Mouse (Mus musculus) midbrain, embryonic 12.5 days (tissue): ENCODE results near the gene Hmbs. TPM values are rescaled to one million over a fixed set of nuclear protein-coding genes. Genes with fewer than 3 reads are reported as not detected.
A peak's percentile ranks its signal among the peaks of the same experiment; 100 is the strongest.
"Not testable (repeated sequence)": the region's sequence is repeated elsewhere in the genome, so short reads cannot be mapped to it uniquely, and the experiment has no call there.

ENCODE experiments used
- ATAC-seq: fragments of 200-750 bp; cut with Nextera tagmentation; 2 replicates; pipeline ENCODE4 v1.8.0; 2017; ENCODE audit warnings: low read depth, moderate TSS enrichment, moderate library complexity; ENCODE audit not compliant: low FRiP score
- H3K27ac ChIP-seq: fragments of 300-500 bp; sonication (generic); replicated peaks from 2 replicates; pipeline ENCODE4 v1.5.1; 2016; ENCODE audit warnings: mild to moderate bottlenecking
- H3K27me3 ChIP-seq: fragments of 300-500 bp; sonication (generic); 2 replicates; pipeline ENCODE4 v1.6.1; 2016; ENCODE audit warnings: mild to moderate bottlenecking
- H3K36me3 ChIP-seq: fragments of 300-500 bp; sonication (generic); 2 replicates; pipeline ENCODE4 v1.6.1; 2016
- H3K4me1 ChIP-seq: fragments of 300-500 bp; sonication (generic); 2 replicates; pipeline ENCODE4 v1.6.1; 2016
- H3K4me2 ChIP-seq: fragments of 300-500 bp; sonication (generic); replicated peaks from 2 replicates; pipeline ENCODE4 v1.6.1; 2016; ENCODE audit warnings: mild to moderate bottlenecking, moderate library complexity
- H3K4me3 ChIP-seq: fragments of 300-500 bp; sonication (generic); 2 replicates; pipeline ENCODE4 v1.5.1; 2016; ENCODE audit warnings: mild to moderate bottlenecking
- H3K9ac ChIP-seq: fragments of 300-500 bp; sonication (generic); replicated peaks from 2 replicates; pipeline ENCODE4 v1.6.1; 2016; ENCODE audit warnings: mild to moderate bottlenecking, moderate library complexity
- H3K9me3 ChIP-seq: fragments of 300-500 bp; sonication (generic); 2 replicates; pipeline ENCODE4 v1.6.1; 2016; ENCODE audit warnings: mild to moderate bottlenecking
- WGBS: fragments of 180-500 bp; shearing (Covaris S2); methylation state at CpG from one replicate; pipeline ENCODE4 v1.1.7; 2016; 5-methylcytosine and 5-hydroxymethylcytosine counted together
- polyA plus RNA-seq: library from polyadenylated mRNA; unstranded; fragments of >200 nt; fragmentation: Nextera tagmentation; extraction: Ambion mirVana; gene quantifications from 2 replicates; pipeline ENCODE4 v1.2.1, GENCODE M21; 2016

The Hmbs gene
- polyA plus RNA-seq, 1 experiment from 2014 or later: 109 TPM

GRCm38 (mm10) chr9:44361931-44362330 lies 17.9 kb upstream of the Hmbs start:
- peak overlapping the region; percentile 61 for H3K27ac ChIP-seq
- 0 out of 2 replicates have a peak, but pooled peaks have one; percentile 30 for ATAC-seq
- not testable (repeated sequence) for H3K4me1 ChIP-seq, H3K9me3 ChIP-seq, H3K9ac ChIP-seq, H3K27me3 ChIP-seq
- H3K4me2 ChIP-seq: peak overlapping the region; percentile 93
- peak overlapping the region; percentile 96 for H3K4me3 ChIP-seq
- 47% methylated on average over 4 of the region's 4 CpGs for WGBS
- H3K36me3 ChIP-seq: peaks cover 23% of the 10 kb centered on the region

GRCm38 (mm10) chr9:44361190-44361917 lies 17.3 kb upstream of the Hmbs start, which contains the start of gene Vps11:
TSS of gene Vps11 (minus strand) at chr9:44361670.
- no peaks in the 10 kb centered on the region for H3K27me3 ChIP-seq
- H3K9me3 ChIP-seq: no peaks in the 10 kb centered on the region
- H3K9ac ChIP-seq: peak within 1 kb of the TSS; percentile 84
- peak; percentile 90 for ATAC-seq
- peak within 1 kb of the TSS; percentile 93 for H3K4me2 ChIP-seq
- H3K27ac ChIP-seq: peak within 1 kb of the TSS; percentile 66
- peaks cover 8% of the 10 kb centered on the region for H3K4me1 ChIP-seq
- H3K36me3 ChIP-seq: peaks cover 28% of the 10 kb centered on the region
- WGBS: under 1% methylated on average over 44 of the region's 44 CpGs
- peak within 1 kb of the TSS; percentile 96 for H3K4me3 ChIP-seq

GRCm38 (mm10) chr9:44357207-44357606 lies 13.2 kb upstream of the Hmbs start:
- no peaks in the 10 kb centered on the region for H3K9me3 ChIP-seq
- no peak overlapping the region for H3K4me2 ChIP-seq
- H3K4me1 ChIP-seq: peaks cover 8% of the 10 kb centered on the region
- 82% methylated on average over 4 of the region's 4 CpGs for WGBS
- no peak overlapping the region for H3K9ac ChIP-seq
- ATAC-seq: no peak
- H3K27me3 ChIP-seq: no peaks in the 10 kb centered on the region
- peaks cover 70% of the 10 kb centered on the region for H3K36me3 ChIP-seq
- H3K27ac ChIP-seq: no peak overlapping the region
- no peak overlapping the region for H3K4me3 ChIP-seq

GRCm38 (mm10) chr9:44353142-44353541 lies 9.1 kb upstream of the Hmbs start:
- H3K9me3 ChIP-seq: no peaks in the 10 kb centered on the region
- H3K36me3 ChIP-seq: peaks cover 90% of the 10 kb centered on the region
- H3K27ac ChIP-seq: no peak overlapping the region
- no peaks in the 10 kb centered on the region for H3K4me1 ChIP-seq
- H3K9ac ChIP-seq: no peak overlapping the region
- H3K4me2 ChIP-seq: no peak overlapping the region
- WGBS: 95% methylated on average over 6 of the region's 6 CpGs
- no peaks in the 10 kb centered on the region for H3K27me3 ChIP-seq
- ATAC-seq: no peak
- no peak overlapping the region for H3K4me3 ChIP-seq

GRCm38 (mm10) chr9:44352337-44352736 lies 8.3 kb upstream of the Hmbs start:
- Histone ChIP-seq H3K9ac (no peak overlapping the region), H3K9me3 (no peaks in the 10 kb centered on the region), H3K4me3 (no peak overlapping the region), H3K27me3 (no peaks in the 10 kb centered on the region), H3K4me2 (no peak overlapping the region), H3K36me3 (peaks cover 93% of the 10 kb centered on the region), H3K4me1 (no peaks in the 10 kb centered on the region), H3K27ac (no peak overlapping the region)
- WGBS: 95% methylated on average over 10 of the region's 10 CpGs
- no peak for ATAC-seq

- Histone ChIP-seq H3K4me2 (no peak overlapping the region), H3K4me3 (no peak overlapping the region), H3K36me3 (peaks cover 91% of the 10 kb centered on the region), H3K27me3 (no peaks in the 10 kb centered on the region), H3K9me3 (no peaks in the 10 kb centered on the region), H3K27ac (no peak overlapping the region), H3K4me1 (no peaks in the 10 kb centered on the region), H3K9ac (no peak overlapping the region)
- ATAC-seq: no peak
- 94% methylated on average over 4 of the region's 4 CpGs for WGBS
Observed at GRCm38 (mm10) chr9:44351396-44351795, 7.4 kb upstream of the Hmbs start.

- Histone ChIP-seq H3K4me3 (no peak overlapping the region), H3K27me3 (no peaks in the 10 kb centered on the region), H3K9ac (no peak overlapping the region), H3K36me3 (peaks cover 63% of the 10 kb centered on the region), H3K27ac (no peak overlapping the region), H3K4me2 (no peak overlapping the region), H3K9me3 (no peaks in the 10 kb centered on the region), H3K4me1 (peaks cover 7% of the 10 kb centered on the region)
- WGBS: 94% methylated on average over 4 of the region's 4 CpGs
- no peak for ATAC-seq
Observed at GRCm38 (mm10) chr9:44348546-44348945, 4.5 kb upstream of the Hmbs start.

- H3K36me3 ChIP-seq: peaks cover 54% of the 10 kb centered on the region
- H3K27ac ChIP-seq: no peak overlapping the region
- H3K4me2 ChIP-seq: no peak overlapping the region
- ATAC-seq: no peak
- H3K9me3 ChIP-seq: no peaks in the 10 kb centered on the region
- H3K27me3 ChIP-seq: no peaks in the 10 kb centered on the region
- H3K4me3 ChIP-seq: no peak overlapping the region
- WGBS: 90% methylated on average over 4 of the region's 4 CpGs
- H3K9ac ChIP-seq: no peak overlapping the region
- peaks cover 16% of the 10 kb centered on the region for H3K4me1 ChIP-seq
Observed at GRCm38 (mm10) chr9:44347621-44348020, 3.6 kb upstream of the Hmbs start.

- Histone ChIP-seq H3K36me3 (peaks cover 49% of the 10 kb centered on the region), H3K4me2 (no peak overlapping the region), H3K4me1 (peaks cover 17% of the 10 kb centered on the region), H3K27ac (no peak overlapping the region), H3K4me3 (no peak overlapping the region), H3K9ac (no peak overlapping the region), H3K9me3 (no peaks in the 10 kb centered on the region), H3K27me3 (no peaks in the 10 kb centered on the region)
- WGBS: 92% methylated on average over 9 of the region's 9 CpGs
- ATAC-seq: no peak
Observed at GRCm38 (mm10) chr9:44347166-44347565, 3.1 kb upstream of the Hmbs start.

- Histone ChIP-seq H3K9ac (no peak overlapping the region), H3K4me2 (no peak overlapping the region), H3K36me3 (peaks cover 44% of the 10 kb centered on the region), H3K27ac (no peak overlapping the region), H3K4me1 (peaks cover 17% of the 10 kb centered on the region), H3K9me3 (no peaks in the 10 kb centered on the region), H3K27me3 (no peaks in the 10 kb centered on the region), H3K4me3 (no peak overlapping the region)
- 86% methylated on average over 6 of the region's 6 CpGs for WGBS
- no peak for ATAC-seq
Observed at GRCm38 (mm10) chr9:44345570-44346433, 1.8 kb upstream of the Hmbs start.

- Histone ChIP-seq H3K9ac (peak overlapping the region; percentile 87), H3K27ac (peak overlapping the region; percentile 99), H3K9me3 (no peaks in the 10 kb centered on the region), H3K4me2 (peak overlapping the region; percentile 69), H3K4me3 (peak overlapping the region; percentile 88), H3K36me3 (peaks cover 37% of the 10 kb centered on the region), H3K4me1 (peaks cover 17% of the 10 kb centered on the region), H3K27me3 (no peaks in the 10 kb centered on the region)
- 15% methylated on average over 6 of the region's 6 CpGs for WGBS
- ATAC-seq: peak; percentile 18
Observed at GRCm38 (mm10) chr9:44343290-44343689, 738 bp downstream of the Hmbs start.

GRCm38 (mm10) chr9:44342605-44343004 lies 1.4 kb downstream of the Hmbs start:
- H3K27me3 ChIP-seq: no peaks in the 10 kb centered on the region
- no peak for ATAC-seq
- H3K4me1 ChIP-seq: peaks cover 21% of the 10 kb centered on the region
- no peak overlapping the region for H3K27ac ChIP-seq
- no peaks in the 10 kb centered on the region for H3K9me3 ChIP-seq
- H3K36me3 ChIP-seq: peaks cover 33% of the 10 kb centered on the region
- 95% methylated on average over 1 of the region's 1 CpGs for WGBS
- H3K9ac ChIP-seq: no peak overlapping the region
- H3K4me2 ChIP-seq: peak overlapping the region; percentile 69; the same call in 1 of the 2 replicates
- H3K4me3 ChIP-seq: 0 out of 2 replicates have a peak overlapping the region, but pooled peaks have one; percentile 0
